Mouse (Mus musculus) small intestine, adult 2 months (tissue): ENCODE measurements around the gene Taf6l. TPM values are rescaled to one million over a fixed set of nuclear protein-coding genes. Genes with fewer than 3 reads are reported as not detected.

Experiments used
- H3K27ac ChIP-seq: fragments of 200-500 bp; 2 replicates; pipeline ENCODE4 v1.5.1; 2012; ENCODE audit warnings: low read depth, low read length, control low read depth, inconsistent platforms; ENCODE audit not compliant: insufficient read depth
- H3K27me3 ChIP-seq: fragments of 200-500 bp; 2 replicates; pipeline ENCODE4 v1.6.1; 2012; ENCODE audit warnings: mild to moderate bottlenecking, moderate library complexity, low read length, inconsistent platforms; ENCODE audit not compliant: control insufficient read depth, insufficient read depth
- H3K36me3 ChIP-seq: fragments of 200-500 bp; 2 replicates; pipeline ENCODE4 v1.6.1; 2012; ENCODE audit warnings: mild to moderate bottlenecking, low read length, control low read depth, inconsistent platforms; ENCODE audit not compliant: control insufficient read depth, insufficient read depth
- H3K4me1 ChIP-seq: fragments of 200-500 bp; 2 replicates; pipeline ENCODE4 v1.6.1; 2012; ENCODE audit warnings: low read length, inconsistent platforms, mixed read lengths; ENCODE audit not compliant: control insufficient read depth, insufficient read depth, insufficient read length
- H3K4me3 ChIP-seq: fragments of 200-500 bp; 2 replicates; pipeline ENCODE4 v1.5.1; 2012; ENCODE audit warnings: low read depth, mild to moderate bottlenecking, control low read depth, inconsistent platforms, low read length, moderate library complexity
- CTCF ChIP-seq: fragments of 200-500 bp; IDR thresholded peaks from 2 replicates; pipeline ENCODE4 v1.5.1; 2012; ENCODE audit warnings: low read depth, mild to moderate bottlenecking, control low read depth, inconsistent platforms, low read length, moderate library complexity, mixed read lengths; ENCODE audit not compliant: insufficient replicate concordance, insufficient read length; ENCODE audit errors: extremely low read depth
- POLR2A ChIP-seq: fragments of 200-500 bp; IDR thresholded peaks from 2 replicates; pipeline ENCODE4 v1.6.1; 2012; ENCODE audit warnings: low read depth, mild to moderate bottlenecking, control low read depth, inconsistent platforms, low read length, moderate library complexity
- WGBS: fragments of 180-500 bp; shearing (Covaris S2); methylation state at CpG from one replicate; pipeline ENCODE4 v1.1.7; 2018; 5-methylcytosine and 5-hydroxymethylcytosine counted together
- polyA plus RNA-seq: library from polyadenylated mRNA; depleted of rRNA; stranded (reverse); fragments of >200 nt; gene quantifications from 2 replicates; pipeline ENCODE4 v1.2.3, GENCODE M21; 2012

Gene Taf6l
- polyA plus RNA-seq, 1 experiment, result 8.1 TPM

DNA sequence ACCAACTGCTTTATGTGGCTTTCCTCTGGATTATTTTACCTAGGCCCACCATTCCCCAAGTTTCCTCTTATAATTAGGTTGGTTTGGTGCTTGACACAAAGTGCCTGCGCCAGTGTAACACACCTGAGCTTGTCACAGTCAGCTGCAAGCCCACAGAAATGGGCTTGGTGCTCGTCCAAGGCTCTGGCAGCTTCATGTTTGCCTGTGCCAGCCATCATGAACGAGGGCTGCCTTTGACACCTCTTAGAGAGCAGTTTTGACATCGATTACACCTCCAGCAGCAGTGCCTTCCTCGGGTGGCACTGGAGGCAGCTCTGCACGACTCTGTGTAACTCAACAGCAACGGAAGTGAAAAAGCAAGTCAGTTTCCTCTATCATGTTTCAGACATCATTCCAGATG lies 4.0 kb upstream of the Taf6l start:
- H3K4me1 ChIP-seq, result no peaks in the 10 kb centered on the region; the same call in 1 of the 2 replicates
- H3K4me3 ChIP-seq, result no peak overlapping the region
- H3K27ac ChIP-seq, result no peak overlapping the region
- 82% methylated on average over 7 of the region's 7 CpGs for WGBS
- TF ChIP-seq POLR2A, result no peak
- TF ChIP-seq CTCF, result no peak
- peaks cover 15% of the 10 kb centered on the region for H3K36me3 ChIP-seq
- no peaks in the 10 kb centered on the region for H3K27me3 ChIP-seq

GRCm38 (mm10) chr19:8789171-8789570 lies 3.0 kb upstream of the Taf6l start:
- TF ChIP-seq CTCF (no peak), POLR2A (no peak)
- H3K4me1 ChIP-seq, result no peaks in the 10 kb centered on the region; the same call in 1 of the 2 replicates
- H3K27me3 ChIP-seq, result no peaks in the 10 kb centered on the region
- H3K4me3 ChIP-seq, result no peak overlapping the region
- H3K36me3 ChIP-seq, result peaks cover 13% of the 10 kb centered on the region
- WGBS, result 63% methylated on average over 1 of the region's 1 CpGs
- H3K27ac ChIP-seq, result no peak overlapping the region

- no peak overlapping the region for H3K4me3 ChIP-seq
- WGBS, result 58% methylated on average over 3 of the region's 3 CpGs
- H3K27me3 ChIP-seq, result no peaks in the 10 kb centered on the region
- H3K27ac ChIP-seq, result no peak overlapping the region
- no peak for TF ChIP-seq POLR2A
- TF ChIP-seq CTCF, result no peak
- no peaks in the 10 kb centered on the region; the same call in 1 of the 2 replicates for H3K4me1 ChIP-seq
- peaks cover 8% of the 10 kb centered on the region for H3K36me3 ChIP-seq
Observed at GRCm38 (mm10) chr19:8788521-8788920, 2.3 kb upstream of the Taf6l start.

- Histone ChIP-seq H3K36me3 (peaks cover 7% of the 10 kb centered on the region; the same call in 1 of the 2 replicates), H3K27me3 (no peaks in the 10 kb centered on the region), H3K4me1 (peaks cover 8% of the 10 kb centered on the region; the same call in 1 of the 2 replicates), H3K4me3 (peak overlapping the region; percentile 79), H3K27ac (peak overlapping the region; percentile 81)
- under 1% methylated on average over 20 of the region's 20 CpGs for WGBS
- TF ChIP-seq CTCF, result no peak
- no peak for TF ChIP-seq POLR2A
Observed at GRCm38 (mm10) chr19:8774951-8775421, 11.2 kb downstream of the Taf6l start.

DNA sequence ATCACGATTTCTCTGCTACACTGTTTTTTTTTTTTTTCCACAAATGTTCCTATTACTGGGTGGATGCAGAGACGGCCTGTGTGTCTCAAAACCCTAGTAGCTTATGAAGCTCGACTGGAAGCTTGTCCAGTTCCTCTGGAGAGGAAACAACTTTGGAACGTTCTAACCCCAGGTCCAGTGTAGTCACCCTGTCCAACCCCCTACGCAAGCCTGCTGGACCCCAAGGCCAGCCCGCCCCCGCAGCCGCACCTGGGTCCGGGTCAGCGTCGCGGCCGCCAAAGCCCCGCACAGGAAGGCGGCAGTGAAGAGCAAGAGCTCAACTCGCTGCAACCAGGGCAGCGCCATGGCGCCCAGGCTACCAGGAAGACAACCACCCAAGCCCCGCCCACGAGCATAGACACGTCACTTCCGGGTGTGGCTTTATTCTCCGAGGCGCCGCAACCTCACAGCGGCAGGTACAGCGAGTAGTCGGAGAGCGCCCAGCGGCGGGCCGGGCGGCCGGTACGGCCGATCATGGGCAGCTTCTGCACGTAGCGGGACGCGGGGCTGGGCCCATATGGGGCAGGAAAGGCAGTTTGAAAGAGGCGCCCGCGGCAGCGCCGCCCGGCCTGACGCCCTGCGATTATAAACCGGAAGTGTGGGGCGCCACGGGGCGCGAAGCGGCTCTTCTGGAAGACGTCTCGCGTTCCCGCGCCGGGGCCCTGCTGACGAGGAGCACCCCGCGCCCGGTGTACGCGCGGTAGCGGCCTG lies 12.0 kb downstream of the Taf6l start, which contains the start of gene Tmem179b:
TSS of gene Tmem179b (minus strand) at position 382 of the 750 bp plus-strand sequence.
- no peaks in the 10 kb centered on the region for H3K27me3 ChIP-seq

DNA sequence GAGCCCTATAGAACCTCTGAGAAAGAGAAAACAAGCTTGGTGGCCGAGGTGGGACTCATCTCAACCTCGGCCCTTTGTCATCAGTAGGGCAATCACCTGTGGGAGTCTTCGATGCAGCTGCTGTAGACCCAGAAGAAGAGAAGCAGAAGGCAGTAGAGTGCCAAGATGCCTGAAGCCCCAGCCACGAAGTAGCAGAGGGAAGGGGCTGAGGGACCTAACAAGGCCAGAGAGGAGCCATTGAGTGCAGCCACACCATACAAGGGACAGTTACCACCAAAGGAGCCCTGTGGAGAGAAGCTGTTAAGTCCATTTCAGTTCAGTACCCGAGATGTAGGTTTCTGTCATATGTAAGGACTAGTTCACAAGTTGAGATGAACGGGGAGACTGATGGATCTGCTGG lies 12.8 kb downstream of the Taf6l start:
- H3K27ac ChIP-seq, result no peak overlapping the region
- H3K36me3 ChIP-seq, result peaks cover 16% of the 10 kb centered on the region

More for the DNA sequence above, 12.0 kb downstream of the Taf6l start, which contains the start of gene Tmem179b:
- peak within 1 kb of the TSS; percentile 79 for H3K4me3 ChIP-seq
- WGBS, result under 1% methylated on average over 68 of the region's 68 CpGs
- no peak for TF ChIP-seq CTCF
- TF ChIP-seq POLR2A, result peak; percentile 87
- H3K27ac ChIP-seq, result peak within 1 kb of the TSS; percentile 81
- peaks cover 11% of the 10 kb centered on the region for H3K36me3 ChIP-seq
- peaks cover 8% of the 10 kb centered on the region; the same call in 1 of the 2 replicates for H3K4me1 ChIP-seq

DNA sequence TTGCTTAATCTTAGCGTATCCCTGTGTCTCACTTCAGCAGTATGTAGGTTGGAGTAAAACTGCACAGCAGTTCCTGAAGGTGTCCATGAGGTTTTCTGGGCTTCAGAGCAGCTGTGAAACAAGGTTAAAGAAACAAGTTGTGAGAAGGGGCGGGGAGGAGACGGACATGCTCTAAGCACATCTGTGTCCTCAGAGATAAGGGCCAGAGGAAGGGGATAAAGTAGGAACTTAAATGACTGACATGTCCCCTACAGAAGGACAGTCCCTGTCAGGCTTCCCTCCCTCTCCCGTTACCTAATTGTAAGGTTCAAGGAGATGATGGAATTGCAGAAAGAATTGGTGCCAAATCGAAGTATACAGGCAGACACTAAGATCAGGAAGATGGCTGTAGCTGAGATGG lies 13.2 kb downstream of the Taf6l start:
- TF ChIP-seq CTCF, result no peak
- no peak for TF ChIP-seq POLR2A
- Histone ChIP-seq H3K27me3 (no peaks in the 10 kb centered on the region), H3K4me1 (peaks cover 8% of the 10 kb centered on the region; the same call in 1 of the 2 replicates), H3K27ac (no peak overlapping the region), H3K4me3 (peak overlapping the region; percentile 40), H3K36me3 (peaks cover 18% of the 10 kb centered on the region)
- 42% methylated on average over 5 of the region's 5 CpGs for WGBS

More for the DNA sequence above, 12.8 kb downstream of the Taf6l start:
- peak overlapping the region; percentile 40 for H3K4me3 ChIP-seq
- H3K27me3 ChIP-seq, result no peaks in the 10 kb centered on the region
- H3K4me1 ChIP-seq, result peaks cover 8% of the 10 kb centered on the region; the same call in 1 of the 2 replicates
- 14% methylated on average over 6 of the region's 6 CpGs for WGBS
- TF ChIP-seq POLR2A (no peak), CTCF (no peak)
